Mouse (Mus musculus) cerebellum, postnatal 14 days (tissue): ENCODE results near the gene Napb.

ENCODE experiments used
- DNase-seq, 2 experiments: peaks; one replicate each; pipeline ENCODE4 v3.0.0; 2021; ENCODE audit warnings: mixed read lengths in 2 of 2

Gene Napb

DNA sequence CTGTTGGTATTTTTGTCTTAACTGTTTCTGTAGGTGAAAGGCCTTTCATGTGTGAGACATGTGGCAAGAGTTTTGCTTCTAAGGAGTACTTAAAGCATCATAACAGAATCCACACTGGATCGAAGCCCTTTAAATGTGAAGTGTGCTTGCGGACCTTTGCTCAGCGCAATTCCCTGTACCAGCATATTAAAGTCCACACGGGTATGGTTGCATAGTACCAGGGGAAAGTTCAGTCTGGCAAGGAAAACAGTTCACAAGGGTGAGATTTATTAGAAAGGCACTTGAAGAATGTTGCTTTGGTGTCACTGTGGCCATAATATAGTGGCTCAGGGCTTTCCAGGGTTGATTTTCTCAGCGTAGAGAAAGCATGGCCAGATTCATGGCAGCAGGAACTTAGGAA, 44.3 kb downstream of the Napb start:
- DNase-seq = no peak

DNA sequence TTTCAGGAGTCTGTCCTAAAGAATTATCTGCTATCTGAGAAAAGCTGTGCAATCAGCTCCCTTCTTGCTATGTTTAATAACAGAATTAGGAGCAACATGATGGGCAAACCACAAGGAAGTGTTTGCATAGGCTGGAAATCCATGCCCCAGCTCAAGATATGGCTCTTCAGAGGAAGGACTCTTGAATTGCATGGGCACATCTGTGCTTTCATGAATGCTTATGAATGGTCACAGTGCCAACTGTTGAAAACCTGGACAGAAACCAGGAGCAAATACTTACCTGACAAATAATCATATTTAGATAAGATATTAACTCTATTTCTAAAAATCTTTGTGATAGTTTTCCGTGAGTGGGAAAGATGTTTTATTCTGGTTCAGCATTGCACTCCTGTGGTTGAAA, 45.4 kb downstream of the Napb start:
- DNase-seq = no peak

DNA sequence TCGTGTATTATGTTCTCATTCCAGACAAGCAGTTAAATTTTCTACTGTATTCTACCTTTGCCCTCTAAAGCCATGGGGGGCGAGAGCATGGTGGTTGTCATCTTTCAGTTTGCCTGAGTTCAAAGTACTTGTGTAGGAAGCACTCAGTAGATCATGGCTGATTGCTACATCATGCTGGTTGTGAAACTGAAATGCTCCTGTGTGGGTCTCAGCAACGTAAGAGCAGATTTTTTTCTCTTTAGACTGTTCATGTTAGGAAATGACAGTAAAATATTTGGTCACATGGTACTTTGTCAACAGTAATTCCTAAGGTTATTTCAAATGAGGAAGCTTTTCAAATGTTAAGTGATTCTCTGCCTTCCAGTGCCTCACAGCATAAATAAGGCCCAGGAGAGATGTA, 46.6 kb downstream of the Napb start:
- DNase-seq = no peak

DNA sequence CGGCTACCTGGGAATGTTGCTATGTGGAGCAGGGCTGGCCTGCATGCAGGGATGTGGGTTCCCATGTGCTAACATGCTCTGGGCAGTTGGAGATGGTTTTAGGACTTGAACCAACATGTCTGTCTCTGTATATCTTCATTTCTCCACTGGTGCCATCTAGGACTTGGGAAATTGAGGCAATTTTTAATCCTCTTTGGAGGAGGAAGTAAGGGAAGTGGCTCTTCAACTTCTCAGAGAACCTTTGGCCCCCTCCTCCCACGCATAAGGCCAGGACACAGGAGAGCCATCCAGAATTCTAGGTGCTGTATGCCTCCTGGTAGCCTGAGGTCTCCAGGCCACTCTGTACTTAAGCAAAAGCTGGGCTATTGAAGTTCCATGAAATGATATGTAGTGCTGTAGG, 47.3 kb downstream of the Napb start:
- no peak for DNase-seq

GRCm38 (mm10) chr2:148683031-148683430, 49.2 kb downstream of the Napb start:
- no peak for DNase-seq

DNA sequence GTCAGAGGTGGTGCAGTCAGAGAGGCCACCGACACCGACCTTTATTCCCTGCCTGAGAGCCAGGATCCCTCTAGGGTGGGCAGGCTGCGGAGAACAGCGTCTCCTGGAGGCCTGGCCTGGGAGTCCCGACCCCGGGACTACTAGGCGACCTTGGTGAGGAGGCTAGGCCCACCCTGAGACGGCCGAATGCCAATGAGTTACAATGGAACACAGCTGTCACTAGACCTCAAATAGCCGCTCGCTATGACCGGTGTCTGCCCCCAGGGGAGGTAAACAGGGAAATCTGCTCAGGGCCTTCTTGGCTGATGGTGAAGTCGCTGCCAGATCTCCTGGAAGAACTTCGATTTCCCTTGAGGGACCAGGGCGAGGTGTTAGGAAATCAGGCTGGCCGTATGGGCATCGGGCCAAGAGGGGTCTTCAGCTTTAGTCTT, 50.8 kb downstream of the Napb start:
- peak; percentile 61 to 71 for DNase-seq

- DNase-seq = peak; percentile 99 to 100
Observed at GRCm38 (mm10) chr2:148680775-148681291, 51.4 kb downstream of the Napb start, which contains the start of gene Gzf1. Gzf1 (plus strand) TSS chr2:148681023.

DNA sequence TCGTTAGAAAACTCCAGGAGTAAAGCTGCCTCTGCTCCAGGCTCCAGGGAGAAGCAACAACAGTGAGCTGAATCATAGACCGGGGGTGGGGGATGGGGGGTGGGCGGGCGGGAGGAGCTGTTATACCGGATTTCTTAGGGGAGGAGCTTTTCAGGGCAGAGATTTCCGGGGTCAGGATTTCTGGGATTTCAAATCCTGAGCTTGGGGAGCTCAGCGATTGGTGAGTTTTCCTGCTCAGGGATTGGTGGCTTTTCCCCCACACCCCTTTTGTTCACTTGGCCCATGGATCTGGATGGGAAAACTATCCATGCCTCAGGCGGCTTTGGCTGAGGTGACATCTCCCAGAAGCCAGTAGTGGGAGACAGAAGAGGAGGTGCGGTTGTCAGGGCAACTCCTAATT, 52.9 kb downstream of the Napb start:
- DNase-seq = peak; percentile 21 to 25

- DNase-seq = peak; percentile 85 to 90
Observed at GRCm38 (mm10) chr2:148677801-148678200, 54.5 kb downstream of the Napb start.

GRCm38 (mm10) chr2:148672199-148673096, 59.8 kb downstream of the Napb start, which contains the start of gene Nxt1:
Nxt1 (plus strand) TSS chr2:148672601.
- DNase-seq = peak; percentile 99 to 100

DNA sequence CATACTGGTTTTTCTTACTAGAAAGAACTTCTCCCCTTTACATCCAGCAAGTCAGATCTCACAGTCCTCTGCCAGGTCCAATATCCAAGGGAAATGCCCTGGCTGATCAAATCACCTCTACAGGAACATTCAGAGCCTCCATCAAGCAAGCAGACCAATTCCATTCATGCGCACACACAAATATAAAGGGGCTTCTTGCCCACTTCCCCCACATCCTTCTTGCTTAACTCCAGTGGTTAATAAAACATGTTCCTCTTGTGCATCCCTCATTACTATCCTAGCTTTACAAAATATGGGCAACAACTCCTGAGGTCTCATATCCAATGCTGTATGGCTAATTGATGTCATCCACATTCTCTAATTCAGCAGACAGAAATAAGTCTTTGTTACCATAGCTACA, 68.8 kb downstream of the Napb start:
- DNase-seq = no peak

- DNase-seq = peak; percentile 67 to 72
Observed at GRCm38 (mm10) chr2:148654961-148655360, 77.3 kb downstream of the Napb start.

GRCm38 (mm10) chr2:148650587-148651357, 81.5 kb downstream of the Napb start:
- no peak for DNase-seq

DNA sequence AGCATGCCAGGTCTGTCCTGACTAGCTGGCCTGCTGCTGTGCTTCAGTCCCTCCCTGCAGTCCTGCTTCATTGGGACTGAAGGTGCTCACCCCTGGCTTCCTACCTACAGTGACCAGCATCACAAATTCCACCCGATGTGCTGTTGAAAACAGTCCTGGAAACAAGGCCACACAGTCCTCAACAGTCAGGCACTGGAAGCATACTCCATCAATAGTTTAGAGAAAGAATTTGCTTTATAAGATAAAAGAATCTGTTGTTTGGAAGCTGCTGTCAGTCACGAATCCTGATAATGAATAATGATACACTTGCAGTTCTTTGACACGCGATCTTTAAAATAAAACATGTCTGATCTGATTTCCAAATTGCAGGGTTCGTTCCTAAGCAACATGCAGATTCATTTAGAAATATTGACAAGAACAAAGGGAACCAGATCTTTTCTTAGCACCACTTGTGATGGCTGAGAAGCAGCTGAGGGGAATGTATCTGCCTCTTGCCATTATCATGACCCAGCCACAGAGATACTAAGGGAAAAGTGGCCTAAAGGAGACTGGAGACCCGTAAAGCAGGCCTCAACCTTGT, 87.8 kb downstream of the Napb start:
- DNase-seq = no peak
